Mouse (Mus musculus) MN1 (cell line): ENCODE results near the gene Rom1.

Source experiments
- DNase-seq: peaks from one replicate; pipeline ENCODE4 v3.0.0-alpha.2; 2016; ENCODE audit warnings: low spot score

The Rom1 gene

DNA sequence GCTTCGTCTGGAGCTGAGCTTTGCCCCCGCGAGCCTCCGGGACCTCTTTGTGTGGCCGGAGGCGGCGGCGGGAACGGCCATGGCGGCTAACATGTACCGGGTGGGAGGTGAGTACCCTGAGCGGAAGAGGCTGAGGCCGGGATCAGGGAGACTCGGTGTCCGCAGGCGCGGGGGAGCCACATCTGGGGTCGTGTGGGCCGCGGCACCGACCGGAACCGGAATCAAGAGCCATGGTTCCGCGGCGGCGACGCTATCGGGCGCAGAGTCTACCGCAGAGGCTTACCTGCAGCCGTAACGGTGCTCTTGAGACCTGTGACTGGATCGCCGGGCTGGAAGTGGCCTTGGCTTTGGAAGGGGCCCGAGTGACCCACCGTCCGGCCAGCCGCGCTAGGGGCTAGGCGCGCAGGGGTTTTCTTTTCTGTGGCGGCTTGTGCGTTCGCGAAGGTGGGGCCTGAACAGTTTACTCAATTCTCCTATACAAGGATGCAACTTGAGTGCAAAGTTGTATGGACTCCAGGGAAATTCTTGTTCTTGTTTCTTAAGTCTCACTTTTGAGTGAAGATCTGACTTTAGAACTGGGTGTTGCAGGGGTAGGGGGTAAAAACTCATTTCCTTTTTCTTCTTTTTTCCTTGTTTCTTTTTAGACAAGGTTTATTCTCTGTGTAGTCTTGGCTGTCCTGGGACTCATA lies 13.3 kb upstream of the Rom1 start:
- DNase-seq, result no peak

DNA sequence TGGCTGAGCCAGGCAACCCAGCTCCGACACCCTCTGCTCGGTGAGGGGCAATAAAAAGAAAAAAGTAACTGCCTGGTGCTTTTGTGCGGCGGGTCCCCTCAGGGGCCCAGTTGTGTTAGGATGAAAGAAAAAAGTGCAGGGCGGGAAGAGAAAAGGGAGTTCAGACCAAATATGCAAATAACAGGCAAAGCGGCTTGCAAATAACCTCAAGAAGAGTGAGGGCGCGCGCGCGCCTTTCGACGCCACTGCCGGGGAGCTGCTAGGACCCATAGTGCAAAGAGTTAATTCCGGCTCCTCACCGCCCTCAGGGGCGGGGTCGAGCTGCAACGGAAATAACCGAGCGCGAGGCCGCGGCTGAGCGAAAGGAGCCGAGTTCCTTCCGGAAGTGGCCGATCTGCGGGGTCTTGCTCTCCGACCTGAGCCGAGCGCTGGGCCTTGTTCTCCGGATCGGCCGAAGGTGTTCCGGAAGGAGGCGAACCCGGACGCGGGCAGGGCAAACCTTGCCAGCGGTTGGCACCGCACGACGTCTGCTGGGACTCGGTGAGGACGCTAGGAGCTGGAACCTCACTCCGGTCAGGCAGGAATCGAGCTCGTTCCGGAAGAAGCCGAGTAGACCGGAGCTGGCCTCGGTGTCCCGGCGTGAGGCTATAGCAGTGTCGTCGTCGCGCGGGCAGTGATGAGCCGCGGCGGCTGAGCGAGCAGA lies 12.5 kb upstream of the Rom1 start, which contains the start of gene Mta2:
Gene Mta2 (plus strand): TSS at position 361 of the 703 bp plus-strand sequence.
- peak; percentile 96 for DNase-seq

DNA sequence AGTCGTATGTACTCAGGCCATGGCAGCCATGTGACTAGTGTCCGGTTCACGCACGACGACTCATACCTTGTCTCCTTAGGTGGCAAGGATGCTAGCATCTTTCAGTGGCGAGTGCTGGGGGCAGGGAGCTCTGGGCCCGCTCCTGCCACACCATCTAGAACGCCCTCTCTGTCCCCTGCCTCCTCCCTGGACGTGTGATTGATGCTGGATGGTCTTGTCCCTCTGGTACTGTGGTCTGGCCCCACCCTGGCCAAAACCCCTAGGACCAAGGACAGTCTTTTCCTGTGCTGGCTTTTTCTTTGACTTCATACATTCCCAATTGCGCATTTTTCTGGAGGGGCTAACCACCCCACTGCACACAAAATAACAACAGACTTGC lies 12.0 kb upstream of the Rom1 start:
- no peak for DNase-seq

DNA sequence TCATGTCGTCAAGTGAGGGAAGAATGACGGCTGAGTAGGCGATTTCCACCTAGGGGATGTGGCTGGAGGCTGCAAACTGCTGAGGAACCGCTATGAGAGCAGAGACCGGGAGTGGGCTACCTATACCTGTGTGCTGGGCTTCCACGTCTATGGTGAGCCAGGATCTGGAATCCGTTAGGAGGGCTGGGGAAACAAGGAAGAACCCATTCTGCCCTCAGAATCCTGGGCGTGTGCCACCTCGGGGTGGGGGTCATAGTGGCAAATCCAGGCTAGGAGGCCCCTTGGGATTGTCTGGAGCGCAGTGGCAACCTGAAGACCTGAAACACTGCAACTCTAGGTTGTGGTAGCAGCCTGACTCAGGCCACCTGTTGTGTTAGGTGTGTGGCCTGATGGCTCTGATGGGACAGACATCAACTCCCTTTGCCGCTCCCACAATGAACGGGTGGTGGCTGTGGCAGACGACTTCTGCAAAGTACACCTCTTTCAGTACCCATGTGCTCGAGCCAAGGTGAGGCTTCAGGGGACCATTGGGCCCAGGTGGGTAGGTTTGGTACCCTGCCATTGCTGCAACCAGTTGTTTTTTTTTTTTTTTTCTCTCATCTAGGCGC lies 11.5 kb upstream of the Rom1 start:
- DNase-seq, result no peak

DNA sequence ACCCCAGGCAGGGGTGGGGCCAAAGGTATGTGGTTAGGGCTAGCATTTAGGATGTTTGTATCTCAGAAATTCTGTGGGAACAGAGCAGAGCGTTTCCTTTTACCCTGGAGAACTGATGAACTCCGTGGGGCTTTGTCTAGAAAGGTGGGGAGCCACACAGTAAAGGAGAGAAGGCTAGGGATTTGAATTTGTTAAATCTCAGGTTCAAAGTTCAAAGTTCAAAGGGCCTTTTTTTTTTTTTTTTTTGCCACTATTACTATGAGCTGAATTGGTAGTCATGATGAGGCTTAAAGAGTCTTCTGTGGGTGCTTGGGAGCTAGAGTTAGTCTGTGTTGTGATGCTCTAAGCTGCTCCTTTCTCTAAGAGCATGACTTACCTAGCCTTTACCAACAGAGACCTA lies 7.6 kb upstream of the Rom1 start:
- no peak for DNase-seq

- no peak for DNase-seq
Observed at GRCm38 (mm10) chr19:8930771-8931170, 1.6 kb upstream of the Rom1 start.

DNA sequence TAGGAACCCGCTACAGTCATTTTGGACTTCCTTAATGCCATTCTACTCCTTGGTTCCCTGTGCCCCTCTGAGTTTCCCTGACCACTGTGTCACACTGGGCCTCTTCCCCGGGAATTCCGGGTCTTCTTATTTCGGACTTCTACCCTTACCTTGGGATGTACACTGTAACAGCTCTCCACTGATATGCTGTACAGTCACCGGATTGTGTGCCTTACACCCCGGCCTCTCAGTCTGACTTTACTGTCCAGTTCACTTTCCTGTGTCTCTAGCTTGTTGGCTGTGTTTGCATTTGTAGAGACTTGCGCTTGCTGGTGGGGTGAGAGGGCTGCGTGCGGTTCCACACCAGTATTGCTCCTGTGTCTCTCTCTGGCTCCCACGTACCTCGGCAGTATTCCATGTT lies 961 bp upstream of the Rom1 start:
- no peak for DNase-seq

- DNase-seq, result peak; percentile 22
Observed at GRCm38 (mm10) chr19:8928689-8929223, 400 bp downstream of the Rom1 start.

DNA sequence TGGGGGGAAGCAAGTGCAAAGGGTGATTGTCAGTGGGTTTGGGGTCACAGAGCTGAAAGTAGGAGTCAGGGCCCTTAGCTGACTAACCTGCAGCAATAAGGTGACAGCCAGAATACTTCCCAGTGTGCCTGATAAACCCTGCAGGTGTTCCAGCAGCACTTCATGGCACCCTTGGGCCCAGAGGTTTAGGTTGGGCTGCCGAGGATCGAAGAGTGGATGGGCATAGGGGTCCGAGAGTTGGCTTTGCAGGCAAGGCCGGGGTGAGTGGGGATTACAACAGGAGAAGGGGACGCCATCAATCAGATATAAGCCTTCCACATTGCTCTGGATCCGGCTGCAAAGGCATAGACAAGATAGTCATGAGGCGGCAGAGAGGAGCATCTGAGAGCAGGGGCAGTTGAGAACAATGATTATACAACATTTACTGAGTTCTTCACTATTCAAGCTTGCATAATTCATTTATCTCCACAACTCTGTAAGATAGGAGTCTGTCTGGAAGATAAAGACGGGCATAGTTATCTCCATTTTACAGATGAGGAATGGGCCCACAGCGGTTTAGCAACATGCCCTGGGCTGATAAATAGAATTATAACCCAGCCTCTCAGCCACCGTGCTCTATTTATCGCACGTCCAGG lies 1.1 kb downstream of the Rom1 start:
- no peak for DNase-seq

GRCm38 (mm10) chr19:8926766-8927165 lies 2.4 kb downstream of the Rom1 start:
- DNase-seq, result no peak

GRCm38 (mm10) chr19:8921741-8922140 lies 7.4 kb downstream of the Rom1 start:
- DNase-seq, result no peak

DNA sequence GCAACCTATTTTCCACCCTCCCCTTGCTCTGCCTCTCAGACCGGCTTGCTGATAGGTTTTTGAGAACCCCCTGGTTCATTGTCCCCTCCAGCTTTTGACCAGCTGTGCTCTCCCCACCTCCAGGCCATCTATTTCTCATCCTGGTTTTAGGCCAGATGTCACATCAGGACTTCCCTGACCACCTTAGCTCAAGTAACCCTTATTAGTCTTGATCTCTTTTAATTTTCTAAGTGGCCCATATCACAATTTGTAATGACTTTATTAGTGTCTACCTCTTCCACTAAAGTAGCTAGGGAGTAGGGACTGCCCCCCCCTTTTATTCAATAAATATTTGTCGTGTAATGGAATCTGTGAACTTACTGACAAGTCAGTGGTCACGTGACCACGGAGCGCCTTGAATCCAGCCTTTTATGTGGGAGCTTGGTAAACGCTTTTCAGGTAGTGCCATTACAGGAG lies 8.3 kb downstream of the Rom1 start:
- DNase-seq, result peak; percentile 45

DNA sequence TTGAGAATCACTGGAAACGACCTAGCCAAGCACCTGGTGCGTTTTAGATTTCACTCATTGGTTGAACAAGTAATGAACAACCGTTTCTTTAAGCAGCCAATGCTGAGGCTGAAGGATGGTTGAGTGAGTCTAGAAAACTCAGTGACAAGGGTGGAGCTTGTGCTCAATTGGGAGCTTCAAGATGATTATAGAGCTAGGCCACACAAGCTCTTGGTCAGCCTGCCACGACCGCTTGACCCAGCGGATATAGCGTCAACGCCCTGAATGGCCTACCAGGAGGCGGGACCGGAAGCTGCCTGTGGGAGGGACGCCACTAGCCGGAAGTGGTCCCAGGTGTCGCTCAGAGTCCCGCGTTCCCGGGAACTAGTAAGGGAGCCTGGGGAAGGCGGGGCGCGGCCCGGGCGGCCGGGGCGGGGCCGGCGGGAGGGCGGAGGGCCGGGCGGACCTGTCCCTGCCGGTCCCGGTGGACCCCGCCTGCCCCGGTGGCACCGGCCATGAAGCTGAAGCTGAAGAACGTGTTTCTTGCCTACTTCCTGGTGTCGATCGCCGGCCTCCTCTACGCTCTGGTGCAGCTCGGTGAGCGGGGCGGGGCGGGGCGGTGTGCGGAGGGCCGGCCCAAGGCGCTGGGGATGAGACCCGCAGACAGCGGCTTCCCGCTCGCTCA lies 9.0 kb downstream of the Rom1 start, which contains the start of gene B3gat3:
Gene B3gat3 (plus strand): TSS at position 302 of the 664 bp plus-strand sequence.
- DNase-seq, result peak; percentile 93

DNA sequence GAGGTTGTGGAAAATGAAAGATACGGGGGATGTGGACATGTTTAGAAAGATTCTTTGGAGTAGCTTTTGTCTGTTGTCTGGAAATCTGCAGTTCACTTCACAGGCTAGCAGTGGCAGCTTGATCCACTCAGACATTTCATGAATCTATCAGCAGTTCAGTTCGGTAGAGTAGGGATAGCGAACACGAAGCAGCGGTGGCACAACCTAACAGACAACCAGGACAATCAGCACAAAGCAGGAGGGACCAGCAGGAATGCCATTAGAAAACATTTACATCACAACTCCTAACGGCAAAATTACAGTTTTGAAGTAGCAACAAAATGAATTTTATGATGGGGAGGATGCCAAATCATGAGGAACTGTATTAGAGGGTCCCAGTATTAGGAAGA lies 9.5 kb downstream of the Rom1 start:
- DNase-seq, result no peak

DNA sequence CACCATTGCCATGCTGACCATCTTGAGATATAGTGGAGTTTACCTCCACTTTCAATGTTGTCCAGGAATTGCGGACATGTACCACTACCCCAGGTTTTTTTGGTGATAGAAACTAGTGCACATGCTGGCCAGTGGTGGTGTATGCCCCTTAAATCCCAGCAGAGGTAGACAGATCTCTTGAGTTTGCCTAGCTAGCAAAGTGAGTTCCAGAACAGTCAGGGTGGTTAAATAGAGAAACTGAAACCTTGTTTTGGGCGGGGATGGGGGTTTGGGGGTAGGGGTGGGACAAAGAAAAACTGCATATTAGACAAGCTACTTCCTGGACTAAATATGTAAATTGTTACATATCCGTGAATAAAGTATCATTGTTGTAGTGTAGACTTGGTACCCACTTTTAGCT lies 10.2 kb downstream of the Rom1 start:
- no peak for DNase-seq

DNA sequence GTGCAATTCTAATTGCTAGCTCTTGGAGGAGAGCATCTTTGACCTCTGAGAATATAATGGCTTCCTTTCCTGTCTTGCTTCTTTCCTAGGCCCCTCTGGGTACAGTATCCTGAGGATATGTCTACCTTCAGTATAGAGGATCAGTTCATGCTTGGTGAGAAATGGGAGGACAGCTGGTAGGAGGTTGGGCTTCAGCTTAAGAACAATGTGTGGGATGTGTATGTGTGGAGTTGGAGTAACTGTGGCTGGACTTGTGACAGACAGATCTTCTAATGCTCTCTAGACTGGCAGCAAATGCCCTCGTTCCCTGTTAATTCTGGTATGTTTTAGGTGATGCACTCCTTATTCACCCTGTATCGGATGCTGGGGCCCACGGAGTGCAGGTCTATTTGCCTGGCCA lies 14.9 kb downstream of the Rom1 start:
- no peak for DNase-seq

DNA sequence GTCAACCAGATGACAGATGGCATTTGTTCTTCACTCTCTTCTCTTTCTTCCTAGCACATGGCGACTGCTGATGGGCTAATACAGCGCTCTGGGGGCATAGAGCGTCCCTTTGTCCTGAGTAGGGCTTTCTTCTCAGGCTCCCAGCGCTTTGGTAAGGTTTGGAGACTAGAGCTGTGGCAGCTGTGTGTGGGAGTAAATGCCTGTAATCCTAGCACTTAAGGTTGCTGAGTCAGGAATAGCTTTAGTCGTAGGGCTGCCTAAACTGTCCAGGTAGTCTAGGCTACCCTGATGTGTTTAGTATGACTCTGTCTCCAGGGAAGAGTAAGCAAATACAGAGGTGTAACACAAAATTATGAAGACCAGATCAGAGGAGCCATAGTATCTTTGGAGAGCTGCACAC lies 17.3 kb downstream of the Rom1 start:
- no peak for DNase-seq

DNA sequence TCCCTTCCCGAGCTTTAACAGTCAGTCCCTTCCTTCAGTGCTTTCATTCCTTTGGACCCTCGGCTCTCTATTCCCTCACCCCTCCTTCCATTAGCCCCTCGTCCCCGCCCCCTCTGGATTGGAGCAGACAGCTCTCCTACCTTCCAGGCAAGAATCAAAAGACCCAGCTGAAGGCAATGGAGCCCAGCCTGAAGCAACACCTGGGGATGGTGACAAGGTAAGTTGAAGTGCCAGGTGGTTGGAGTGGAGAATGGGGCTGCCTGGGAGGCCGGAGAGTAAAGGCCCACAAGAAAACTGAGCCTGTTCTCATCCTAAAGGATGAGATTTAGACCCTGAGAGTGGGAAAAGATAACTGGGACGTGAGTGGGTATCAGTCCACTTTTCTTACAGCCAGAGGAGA lies 20.6 kb downstream of the Rom1 start:
- no peak for DNase-seq

GRCm38 (mm10) chr19:8903412-8903811 lies 25.7 kb downstream of the Rom1 start:
- no peak for DNase-seq

DNA sequence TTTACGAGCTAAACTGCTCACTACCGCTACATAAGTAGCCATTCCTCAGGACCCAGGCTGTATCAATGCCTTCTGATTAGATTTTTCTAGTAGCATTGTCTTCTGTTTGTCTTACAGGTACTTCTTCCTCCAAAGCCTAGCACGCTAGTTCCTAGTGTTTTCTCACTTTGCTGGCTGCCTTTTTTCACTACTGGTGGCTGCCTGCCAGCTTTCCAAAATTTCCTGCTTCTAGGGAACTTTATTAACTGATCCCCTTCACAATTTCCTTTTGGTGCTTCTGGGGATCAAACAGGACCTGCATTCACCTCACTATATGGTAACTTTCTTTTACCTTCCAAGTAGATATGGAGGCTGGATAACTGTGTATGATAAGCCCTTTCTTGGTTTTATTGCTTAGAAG lies 30.1 kb downstream of the Rom1 start:
- no peak for DNase-seq

DNA sequence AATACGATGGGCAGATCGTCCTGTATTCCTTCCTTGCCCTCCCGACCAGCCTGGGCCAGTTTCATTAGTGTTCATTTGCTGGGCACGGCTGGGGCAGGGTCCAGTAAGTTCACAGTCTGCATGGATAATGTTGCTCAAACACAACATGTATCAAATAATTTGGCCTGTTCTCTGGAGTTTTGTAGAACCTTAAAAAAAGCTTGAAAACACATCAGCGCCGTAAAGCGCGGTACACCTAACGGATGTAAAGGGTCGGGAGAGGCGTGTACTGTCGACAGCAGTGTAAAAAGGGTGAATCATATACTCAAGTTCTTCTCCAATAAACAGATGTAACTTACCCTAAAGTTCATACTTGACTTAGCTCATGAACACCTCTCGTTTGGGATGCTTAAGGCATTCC lies 30.6 kb downstream of the Rom1 start:
- no peak for DNase-seq
